Mouse (Mus musculus): Measurements from ENCODE around the gene Cs.

GRCm38 (mm10) chr10:128412055-128412381 is 74.5 kb downstream of the Cs start:
- TF ChIP-seq CTCF (conservative IDR thresholded peaks at IDR 0.05; ENCODE audit: low read length): no peak
- TF ChIP-seq POU5F1 (IDR thresholded peaks at IDR 0.05; ENCODE audit: borderline replicate concordance, low read length): no peak
- no peak for TF ChIP-seq NANOG (IDR thresholded peaks at IDR 0.05; ENCODE audit: borderline replicate concordance, low read length)
